Mouse (Mus musculus): ENCODE results near the gene Tnp1.

DNA sequence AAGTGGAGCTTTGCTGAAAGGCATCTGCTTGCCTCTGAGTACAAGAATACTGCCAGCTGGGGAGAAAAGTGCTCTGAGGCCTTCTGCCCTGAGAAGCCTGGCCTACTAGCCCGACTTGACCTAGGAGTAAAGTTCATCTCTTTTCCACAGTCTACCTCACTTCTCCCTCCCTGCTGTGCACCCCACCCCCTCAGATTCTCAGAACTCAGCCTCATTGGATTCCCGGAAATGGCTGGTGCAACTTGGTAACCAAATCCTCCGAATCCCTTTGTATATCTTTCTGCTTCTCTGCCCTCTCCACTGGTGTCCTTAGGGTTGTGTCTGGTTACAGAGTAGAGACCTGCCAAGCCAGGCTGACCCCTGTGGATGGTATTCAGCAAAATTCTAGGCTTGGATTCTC is 20.8 kb upstream of the Tnp1 start:
- no peak for TF ChIP-seq CTCF (IDR thresholded peaks at IDR 0.05; ENCODE audit: control insufficient read depth, insufficient read depth, low read length)
- TF ChIP-seq POLR2A (IDR thresholded peaks at IDR 0.05; ENCODE audit: borderline replicate concordance, control insufficient read depth, low read depth, low read length): no peak

Measured in bone marrow, adult 2 months (tissue).